20 mouse cellular contexts compared by ENCODE assay signal in genomic region chr17:50499091-50499790, GRCm38 (mm10). TPM values are rescaled to one million over a fixed set of nuclear protein-coding genes. Genes with fewer than 3 reads are reported as not detected.
A peak's percentile ranks its signal among the peaks of the same experiment; 100 is the strongest.
DNase-seq lines count a peak whose midpoint lies in the region; ATAC-seq and TF ChIP-seq lines count a peak whose summit lies in the region.
"Had no signal": no experiment of that assay in that cellular context is flagged by ENCODE, and none has a peak within 500 bp of the region (broad histone marks: within the 10 kb centered on the region; RNA-seq: fewer than 3 reads in every experiment).

No protein-coding gene starts in this region.

- no peaks in the 10 kb centered on the region for H3K4me1 ChIP-seq in heart, embryonic 11.5 days (ENCODE audit: control insufficient read depth, insufficient read depth, low read length)
- no peaks in the 10 kb centered on the region for H3K4me1 ChIP-seq in hindbrain, postnatal 0 days (ENCODE audit: insufficient read depth, low read length)

- no peaks in the 10 kb centered on the region for H3K27me3 ChIP-seq in heart, embryonic 11.5 days (ENCODE audit: control insufficient read depth, insufficient read depth, low read length)
- no peaks in the 10 kb centered on the region for H3K27me3 ChIP-seq in hindbrain, postnatal 0 days (ENCODE audit: insufficient read depth, low read length)
- H3K27me3 ChIP-seq: limb, embryonic 12.5 days had no signal

- no peak overlapping the region for H3K4me2 ChIP-seq in heart, embryonic 11.5 days
- no peak overlapping the region for H3K4me2 ChIP-seq in hindbrain, postnatal 0 days (ENCODE audit: low read depth, low read length)
- H3K4me2 ChIP-seq: limb, embryonic 12.5 days had no signal

- no peak overlapping the region for H3K4me3 ChIP-seq in heart, embryonic 11.5 days (ENCODE audit: low read depth, low read length)
- no peak overlapping the region for H3K4me3 ChIP-seq in left cerebral cortex, adult 2 months
- no peak overlapping the region for H3K4me3 ChIP-seq in hindbrain, postnatal 0 days (ENCODE audit: low read length)
- H3K4me3 ChIP-seq: erythroblast, embryonic 14.5 days; limb, embryonic 12.5 days had no signal

- H3K9ac ChIP-seq in heart, embryonic 11.5 days (ENCODE audit: low read depth, low read length) = no peak overlapping the region
- H3K9ac ChIP-seq in hindbrain, postnatal 0 days (replicated peaks; ENCODE audit: low read length) = no peak overlapping the region
- H3K9ac ChIP-seq: limb, embryonic 12.5 days; liver, embryonic 14.5 days had no signal

- H3K9me3 ChIP-seq in heart, embryonic 11.5 days (replicated peaks; ENCODE audit: control insufficient read depth, low read length) = no peaks in the 10 kb centered on the region
- H3K9me3 ChIP-seq in hindbrain, postnatal 0 days (ENCODE audit: low read length) = no peaks in the 10 kb centered on the region
- H3K9me3 ChIP-seq: limb, embryonic 12.5 days had no signal

- no peak for ATAC-seq in heart, embryonic 11.5 days (replicated peaks; ENCODE audit: insufficient number of reproducible peaks, low FRiP score, low TSS enrichment)
- peak; percentile 93 for ATAC-seq in monocyte, adult 5-6 weeks (replicated peaks; ENCODE audit: insufficient number of reproducible peaks, low FRiP score, low TSS enrichment, poor library complexity, severe bottlenecking)
- ATAC-seq in hindbrain, postnatal 0 days = no peak
- ATAC-seq: hindbrain, embryonic 16.5 days; lung, postnatal 0 days; midbrain, embryonic 16.5 days had no signal

- no peak overlapping the region for H3K27ac ChIP-seq in heart, embryonic 11.5 days (ENCODE audit: low read depth, low read length)
- H3K27ac ChIP-seq in left cerebral cortex, adult 2 months = no peak overlapping the region
- H3K27ac ChIP-seq in hindbrain, postnatal 0 days = no peak overlapping the region
- H3K27ac ChIP-seq: limb, embryonic 12.5 days; liver, embryonic 14.5 days; stomach, postnatal 0 days had no signal

- intact Hi-C loops in left cerebral cortex, adult 2 months (cut with DNase I) = no loop called here

- no peak for TF ChIP-seq CTCF in left cerebral cortex, adult 2 months (IDR thresholded peaks at IDR 0.05)
- TF ChIP-seq CTCF in hindbrain, postnatal 0 days (IDR thresholded peaks at IDR 0.05; ENCODE audit: low read depth) = no peak

- no peaks in the 10 kb centered on the region for H3K36me3 ChIP-seq in heart, embryonic 11.5 days (ENCODE audit: control insufficient read depth, insufficient read depth, low read length)
- H3K36me3 ChIP-seq in hindbrain, postnatal 0 days (ENCODE audit: insufficient read depth, low read length) = no peaks in the 10 kb centered on the region
- H3K36me3 ChIP-seq: limb, embryonic 12.5 days had no signal

- WGBS in heart, embryonic 11.5 days (ENCODE audit: insufficient replicate concordance) = 70% methylated on average over 16 of the region's 16 CpGs
- WGBS in hindbrain, postnatal 0 days = 71% methylated on average over 16 of the region's 16 CpGs

- peak; percentile 92 for DNase-seq in heart, adult 11 months
- peak; percentile 48 for DNase-seq in CD4-positive, CD25-positive, alpha-beta regulatory T cell, adult 2 months (ENCODE audit: low read depth, low spot score)
- DNase-seq in embryo, embryonic 9.5 days (ENCODE audit: extremely low spot score) = peak; percentile 25
- no peak for DNase-seq in left cerebral cortex, adult 2 months (ENCODE audit: extremely low spot score in 1 of 2, low spot score in 2 of 2)
- DNase-seq in MN1 (ENCODE audit: low spot score) = no peak
- DNase-seq in hindbrain, postnatal 0 days (ENCODE audit: low spot score) = no peak
- DNase-seq: cerebellum, adult 11-12 months; gastrocnemius, postnatal 10 days; heart, postnatal 14 days; kidney, adult 8-10 months; retina, postnatal 1 day had no signal

RNA-seq across cellular contexts. Expression of gene Plcl2, which starts 10.0 kb away (rescaled TPM):
- 4.0 and 5.2 TPM in 2 replicates for polyA plus RNA-seq in heart, embryonic 11.5 days (2014; fragmentation: Nextera tagmentation; extraction: Ambion mirVana)
- 49.4 to 60.9 TPM (median 59.0 TPM) in 3 replicates for total RNA-seq in monocyte, adult 5-6 weeks (2017)
- 10 to 100 TPM; 90.8 to 94.5 TPM for total RNA-seq in left cerebral cortex, adult 2 months (2021)
- total RNA-seq in hindbrain, postnatal 0 days (2014; rRNA removed) = 41.2 and 45.1 TPM in 2 replicates
- polyA plus RNA-seq in hindbrain, postnatal 0 days (2015; fragmentation: Nextera tagmentation; extraction: Ambion mirVana) = 7.9 and 8.3 TPM in 2 replicates

Comparison
In these comparisons a context has a peak if more than half of its experiments do, and no peak if none do; other contexts are left out.
1. DNase-seq: peak in heart, adult 11 months (single experiment), CD4-positive, CD25-positive, alpha-beta regulatory T cell, adult 2 months (single experiment) and embryo, embryonic 9.5 days (single experiment); none in left cerebral cortex, adult 2 months (0 of 2), MN1 (single experiment) and hindbrain, postnatal 0 days (single experiment).